Mouse (Mus musculus) embryonic fibroblast, embryonic 13.5 days (primary cell): ENCODE results near the gene Kars.

Source experiments
- CTCF ChIP-seq: IDR thresholded peaks from 2 replicates; pipeline ENCODE4 v1.5.1; 2011; ENCODE audit warnings: mild to moderate bottlenecking, control low read depth, low read length, moderate library complexity, borderline replicate concordance; ENCODE audit not compliant: insufficient read depth
- POLR2A ChIP-seq: IDR thresholded peaks from 2 replicates; pipeline ENCODE4 v1.6.1; 2011; ENCODE audit warnings: low read depth, mild to moderate bottlenecking, control low read depth, low read length, moderate library complexity

DNA sequence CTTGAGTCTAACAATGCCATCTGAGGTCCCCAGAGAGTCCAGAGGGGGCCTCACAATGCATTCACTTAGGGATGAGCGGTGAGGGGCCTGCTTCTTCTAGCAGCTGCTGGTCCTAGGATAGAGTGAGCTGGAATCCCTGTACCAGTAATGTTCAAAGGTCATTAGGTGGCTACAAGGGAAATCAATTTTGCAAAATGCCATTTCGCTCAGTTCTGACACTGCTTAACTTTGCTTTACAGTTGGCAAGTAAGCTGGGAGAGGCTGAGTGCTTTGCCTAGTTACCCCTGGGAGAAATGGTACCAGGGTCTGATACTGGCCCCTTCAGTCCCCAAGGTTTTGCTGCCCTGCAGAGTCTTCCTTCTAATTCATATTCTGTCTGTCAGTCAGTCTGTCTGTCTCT lies 35.4 kb downstream of the Kars start:
- TF ChIP-seq CTCF, result no peak
- TF ChIP-seq POLR2A, result no peak
